Mouse (Mus musculus): ENCODE results near the gene Gtpbp4. TPM values are rescaled to one million over a fixed set of nuclear protein-coding genes. Genes with fewer than 3 reads are reported as not detected.

Gtpbp4 gene
- 0.99 and 3.5 TPM in 2 replicates for polyA plus RNA-seq (2012; ENCODE audit: low replicate concordance)

GRCm38 (mm10) chr13:8995990-8996786 lies at the start of gene Gtpbp4:
TSS of gene Gtpbp4 (minus strand) at chr13:8996083.

DNA sequence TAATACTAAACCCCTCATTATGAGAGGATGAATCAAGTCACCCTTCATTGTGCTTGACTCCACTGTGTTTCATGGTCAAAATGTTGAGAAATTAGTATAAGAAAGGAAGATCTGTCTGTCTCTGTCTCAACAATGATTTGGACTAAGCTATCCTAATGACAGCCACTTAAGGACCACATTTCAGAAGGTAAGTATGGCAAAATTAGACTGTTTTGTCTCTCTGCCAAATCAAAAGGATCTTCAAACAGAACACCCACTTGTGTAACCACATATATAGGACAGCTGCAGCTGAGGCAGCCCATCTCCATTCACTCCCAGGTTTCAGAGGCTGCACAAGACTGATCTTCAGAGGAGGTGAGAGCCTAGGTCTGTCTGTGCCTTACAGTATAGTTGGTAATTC lies 43.3 kb downstream of the Gtpbp4 start, which contains the start of gene Idi2:
Gene Idi2 (plus strand): TSS at position 301 of the 400 bp plus-strand sequence.

GRCm38 (mm10) chr13:8948131-8948530 lies 47.8 kb downstream of the Gtpbp4 start, which contains the start of gene Gm9745:
TSS of gene Gm9745 (minus strand) at chr13:8948231.

Other genes with a start within 250 kb of the Gtpbp4 start
- gene Wdr37, start 124.2 kb downstream of the Gtpbp4 start, polyA plus RNA-seq (2012; ENCODE audit: low replicate concordance), result 3.4 and 17.0 TPM in 2 replicates
- 0.89 and 2.7 TPM in 2 replicates for gene Idi1, start 110.6 kb downstream of the Gtpbp4 start, polyA plus RNA-seq (2012; ENCODE audit: low replicate concordance)
- not detected in 2 replicates for gene Gm9745, start 47.9 kb downstream of the Gtpbp4 start, polyA plus RNA-seq (2012; ENCODE audit: low replicate concordance)
- not detected in 2 replicates for gene Idi2, start 43.2 kb downstream of the Gtpbp4 start, polyA plus RNA-seq (2012; ENCODE audit: low replicate concordance)
- 23.1 and 24.3 TPM in 2 replicates for gene Larp4b, start 97.8 kb upstream of the Gtpbp4 start, polyA plus RNA-seq (2012; ENCODE audit: low replicate concordance)